Mouse (Mus musculus) MEL (cell line): Measurements from ENCODE around the gene Flad1.

Experiments
- CHD2 ChIP-seq: IDR thresholded peaks from 2 replicates; pipeline ENCODE4 v1.6.1; 2011; ENCODE audit warnings: low read length, improper control_type of control experiment
- CTCF ChIP-seq, 3 experiments: IDR thresholded peaks in 2 of 3; conservative IDR thresholded peaks in 1 of 3; 2 replicates each; pipeline ENCODE4 v1.5.1; 2011 to 2012; ENCODE audit warnings: low read length in 3 of 3, low read depth in 2 of 3, mild to moderate bottlenecking in 2 of 3, improper control_type of control experiment in 1 of 3, inconsistent platforms in 1 of 3, mixed read lengths in 1 of 3, moderate library complexity in 1 of 3; ENCODE audit not compliant: control insufficient read depth in 1 of 3, insufficient read depth in 1 of 3, poor library complexity in 1 of 3, severe bottlenecking in 1 of 3
- ELF1 ChIP-seq: IDR thresholded peaks from 2 replicates; pipeline ENCODE4 v1.6.1; 2014; ENCODE audit warnings: low read depth, mild to moderate bottlenecking, inconsistent platforms, low read length, improper control_type of control experiment, moderate library complexity
- EP300 ChIP-seq, 2 experiments: IDR thresholded peaks; 2 replicates each; pipeline ENCODE4 v1.6.1; 2011; ENCODE audit warnings: improper control_type of control experiment in 2 of 2, low read length in 2 of 2, low read depth in 1 of 2, mild to moderate bottlenecking in 1 of 2
- GABPA ChIP-seq: IDR thresholded peaks from 2 replicates; pipeline ENCODE4 v1.6.1; 2012; ENCODE audit warnings: low read depth, mild to moderate bottlenecking, inconsistent platforms, low read length, improper control_type of control experiment, moderate library complexity
- JUND ChIP-seq: IDR thresholded peaks from 2 replicates; pipeline ENCODE4 v1.6.1; 2011; ENCODE audit warnings: low read depth, mild to moderate bottlenecking, improper control_type of control experiment, low read length
- MYC ChIP-seq: IDR thresholded peaks from 2 replicates; pipeline ENCODE4 v1.6.1; 2011; ENCODE audit warnings: low read depth, mild to moderate bottlenecking, low read length, improper control_type of control experiment, moderate library complexity
- POLR2A ChIP-seq, 2 experiments: IDR thresholded peaks; 2 replicates each; pipeline ENCODE4 v1.6.1; 2011 to 2012; ENCODE audit warnings: low read length in 2 of 2, mild to moderate bottlenecking in 2 of 2, control low read depth in 1 of 2, improper control_type of control experiment in 1 of 2, low read depth in 1 of 2, moderate library complexity in 1 of 2; ENCODE audit not compliant: control insufficient read depth in 1 of 2, insufficient read depth in 1 of 2, poor library complexity in 1 of 2
- POLR2AphosphoS5 ChIP-seq: IDR thresholded peaks from 2 replicates; pipeline ENCODE4 v1.6.1; 2012; ENCODE audit warnings: low read depth, borderline replicate concordance, mild to moderate bottlenecking, inconsistent platforms, low read length, moderate library complexity, mixed read lengths
- RAD21 ChIP-seq: IDR thresholded peaks from 2 replicates; pipeline ENCODE4 v1.6.1; 2011; ENCODE audit warnings: mild to moderate bottlenecking, low read depth, low read length, improper control_type of control experiment
- TCF12 ChIP-seq: IDR thresholded peaks from 2 replicates; pipeline ENCODE4 v1.6.1; 2014; ENCODE audit warnings: low read depth, mild to moderate bottlenecking, inconsistent platforms, low read length, improper control_type of control experiment, moderate library complexity
- UBTF ChIP-seq: IDR thresholded peaks from 2 replicates; pipeline ENCODE4 v1.6.1; 2012; ENCODE audit warnings: low read depth, mild to moderate bottlenecking, inconsistent platforms, low read length, improper control_type of control experiment, moderate library complexity, borderline replicate concordance; ENCODE audit not compliant: insufficient read depth
- USF1 ChIP-seq: IDR thresholded peaks from 2 replicates; pipeline ENCODE4 v1.6.1; 2014; ENCODE audit warnings: low read depth, mild to moderate bottlenecking, inconsistent platforms, low read length, improper control_type of control experiment, moderate library complexity
- ZC3H11A ChIP-seq: IDR thresholded peaks from 2 replicates; pipeline ENCODE4 v1.6.1; 2012; ENCODE audit warnings: low read depth, mild to moderate bottlenecking, inconsistent platforms, low read length, improper control_type of control experiment

DNA sequence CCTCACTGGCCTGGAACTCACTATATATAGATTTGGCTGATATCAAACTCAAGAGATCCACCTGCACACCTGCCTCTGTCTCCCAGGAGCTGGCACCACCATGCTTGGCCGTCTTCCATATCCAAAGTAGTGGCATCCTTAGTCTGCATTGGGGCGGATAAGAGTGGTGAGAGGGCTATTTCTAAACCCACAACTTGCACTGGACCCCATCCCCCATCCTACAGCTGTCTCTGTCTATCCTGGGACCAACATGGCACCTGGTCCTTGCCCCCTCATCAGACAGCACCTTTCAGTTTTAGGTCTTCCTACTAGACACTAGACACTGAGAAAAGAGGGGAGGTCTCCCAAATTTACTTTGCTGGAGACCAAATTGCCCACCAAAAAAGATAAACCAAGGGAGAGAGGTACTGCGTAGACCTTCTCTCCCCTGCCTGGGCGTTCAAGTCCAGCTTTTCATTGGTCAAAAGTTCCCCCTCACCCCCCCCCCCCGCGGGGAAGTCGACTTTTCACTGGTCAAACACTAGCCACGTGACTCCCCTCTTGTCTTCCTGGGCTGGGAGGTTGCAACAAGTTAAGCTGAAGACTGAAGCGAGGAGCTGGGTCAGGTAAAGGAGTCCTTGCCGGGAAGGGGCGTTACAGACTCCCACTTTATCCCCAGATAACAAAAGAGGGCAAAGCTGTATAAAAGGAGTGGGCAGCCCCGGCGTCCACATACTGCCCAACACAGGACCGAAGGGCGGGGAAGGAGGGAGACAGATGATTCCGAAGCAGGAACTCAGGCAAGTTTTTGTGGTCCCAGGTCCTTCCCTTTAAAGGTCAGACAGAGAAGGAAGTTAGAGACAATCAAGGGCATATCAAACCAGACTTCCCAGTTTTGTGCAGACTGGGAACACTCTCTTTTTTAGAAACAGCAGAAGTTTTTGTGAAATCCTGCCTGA lies 24.8 kb upstream of the Flad1 start, which contains the start of gene Pbxip1:
- TF ChIP-seq CTCF (IDR thresholded peaks at IDR 0.05 in 2 of 3, conservative IDR thresholded peaks at IDR 0.05 in 1 of 3; ENCODE audit: control insufficient read depth in 1 of 3, insufficient read depth in 1 of 3, low read depth in 2 of 3, low read length in 3 of 3, poor library complexity in 1 of 3, severe bottlenecking in 1 of 3) = no peak
- peak; percentile 99 for TF ChIP-seq USF1
- TF ChIP-seq JUND = no peak
- TF ChIP-seq RAD21 = no peak
- no peak for TF ChIP-seq EP300 (IDR thresholded peaks at IDR 0.05; ENCODE audit: low read depth in 1 of 2, low read length in 2 of 2)
- no peak for TF ChIP-seq GABPA
- peak in 1 of 2 experiments; percentile 82; a peak in 2 of 4 replicates for TF ChIP-seq POLR2A (IDR thresholded peaks at IDR 0.05; ENCODE audit: control insufficient read depth in 1 of 2, insufficient read depth in 1 of 2, low read depth in 1 of 2, low read length in 2 of 2, poor library complexity in 1 of 2)
- peak; percentile 67 for TF ChIP-seq CHD2
- TF ChIP-seq ELF1 = peak; percentile 67
- TF ChIP-seq TCF12 = peak; percentile 45
- TF ChIP-seq ZC3H11A = no peak
- TF ChIP-seq MYC = no peak
- TF ChIP-seq POLR2AphosphoS5 = no peak
- no peak for TF ChIP-seq UBTF
